Comparison of ENCODE assay signal across 8 mouse cellular contexts in the genomic region with DNA sequence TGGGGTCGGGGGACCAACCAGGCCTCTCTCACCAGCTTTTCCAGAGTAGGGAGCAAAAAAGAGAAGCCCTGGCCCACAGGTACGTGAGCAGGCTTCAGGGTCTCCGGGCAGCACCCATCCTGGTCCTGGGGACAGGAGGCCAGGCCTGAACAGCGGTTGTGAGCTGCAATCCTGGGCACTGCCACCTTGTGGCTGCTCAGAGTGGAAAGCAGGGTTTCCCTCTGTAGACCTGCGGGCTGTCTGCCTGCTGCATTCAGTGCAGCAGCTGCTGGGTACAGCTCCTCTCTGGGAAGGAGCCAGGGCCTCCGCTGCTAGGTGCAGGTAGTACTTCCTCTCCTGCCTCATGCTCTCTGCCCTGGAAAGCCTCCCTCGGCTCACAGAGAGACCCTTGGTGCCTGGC. TPM values are rescaled to one million over a fixed set of nuclear protein-coding genes. Genes with fewer than 3 reads are reported as not detected.
DNase-seq lines count a peak whose midpoint lies in the region; ATAC-seq lines count a peak whose summit lies in the region.
"Had no signal": no experiment of that assay in that cellular context is flagged by ENCODE, and none has a peak within 500 bp of the region (broad histone marks: within the 10 kb centered on the region; RNA-seq: fewer than 3 reads in every experiment).

No protein-coding gene starts in this region.

- DNase-seq in left cerebral cortex, adult 18-20 months (ENCODE audit: low spot score in 2 of 2): peak; percentile 44 to 55
- DNase-seq in left cerebral cortex, adult 9 months (ENCODE audit: low spot score in 2 of 2): no peak
- peak; percentile 80 for DNase-seq in ZHBTc4 (ENCODE audit: low read depth, low spot score)
- DNase-seq in embryonic facial prominence, embryonic 11.5 days (ENCODE audit: low spot score): peak; percentile 71
- DNase-seq in left cerebral cortex, postnatal 10 days (ENCODE audit: extremely low spot score in 1 of 2, low spot score in 2 of 2): peak; percentile 37 to 61
- no peak for DNase-seq in natural killer cell, adult 2 months (ENCODE audit: low spot score in 2 of 2)

- peak overlapping the region; percentile 47; the same call in 1 of the 2 replicates for H3K27ac ChIP-seq in embryonic facial prominence, embryonic 11.5 days (replicated peaks; ENCODE audit: low read depth, low read length)
- no peak overlapping the region for H3K27ac ChIP-seq in neural tube, embryonic 15.5 days (replicated peaks)

- no peak overlapping the region for H3K4me2 ChIP-seq in embryonic facial prominence, embryonic 11.5 days (ENCODE audit: low read depth, low read length)
- no peak overlapping the region for H3K4me2 ChIP-seq in neural tube, embryonic 15.5 days

- H3K36me3 ChIP-seq in embryonic facial prominence, embryonic 11.5 days (replicated peaks; ENCODE audit: control insufficient read depth, insufficient read depth, low read depth, low read length): no peaks in the 10 kb centered on the region; the same call in 1 of the 2 replicates
- H3K36me3 ChIP-seq in neural tube, embryonic 15.5 days: peaks cover 42% of the 10 kb centered on the region

- 48% methylated on average over 7 of the region's 7 CpGs for WGBS in embryonic facial prominence, embryonic 11.5 days
- 54% methylated on average over 7 of the region's 7 CpGs for WGBS in neural tube, embryonic 15.5 days

- H3K9ac ChIP-seq in embryonic facial prominence, embryonic 11.5 days (replicated peaks; ENCODE audit: low read length): peak overlapping the region; percentile 13; the same call in 1 of the 2 replicates
- H3K9ac ChIP-seq in neural tube, embryonic 15.5 days (replicated peaks): no peak overlapping the region

- H3K9me3 ChIP-seq in embryonic facial prominence, embryonic 11.5 days (replicated peaks; ENCODE audit: control insufficient read depth, low read length): no peaks in the 10 kb centered on the region
- no peaks in the 10 kb centered on the region for H3K9me3 ChIP-seq in neural tube, embryonic 15.5 days (replicated peaks)

- intact Hi-C loops in left cerebral cortex, postnatal 10 days (cut with DNase I): no loop called here

- no peak for ATAC-seq in embryonic facial prominence, embryonic 11.5 days (replicated peaks; ENCODE audit: insufficient number of reproducible peaks, low FRiP score, low TSS enrichment, low read depth)
- ATAC-seq in neural tube, embryonic 15.5 days (ENCODE audit: low FRiP score): peak; percentile 59

- peaks cover 9% of the 10 kb centered on the region for H3K4me1 ChIP-seq in embryonic facial prominence, embryonic 11.5 days (ENCODE audit: control insufficient read depth, insufficient read depth, low read length)
- no peaks in the 10 kb centered on the region for H3K4me1 ChIP-seq in neural tube, embryonic 15.5 days

- H3K4me3 ChIP-seq in embryonic facial prominence, embryonic 11.5 days (ENCODE audit: low read depth, low read length): no peak overlapping the region
- H3K4me3 ChIP-seq in neural tube, embryonic 15.5 days (replicated peaks): no peak overlapping the region
- H3K4me3 ChIP-seq: myocyte had no signal

- no peaks in the 10 kb centered on the region for H3K27me3 ChIP-seq in embryonic facial prominence, embryonic 11.5 days (ENCODE audit: control insufficient read depth, insufficient read depth, low read length)
- H3K27me3 ChIP-seq in neural tube, embryonic 15.5 days (replicated peaks): no peaks in the 10 kb centered on the region

RNA-seq across cellular contexts. Expression of a gene that starts 19.0 kb away (rescaled TPM):
- 1 to 10 TPM in 1 of 2 experiments, under 1 TPM in 1; 0.68 to 1.1 TPM for total RNA-seq in left cerebral cortex, adult 18-20 months (2021)
- polyA plus RNA-seq in embryonic facial prominence, embryonic 11.5 days (2014; fragmentation: Nextera tagmentation; extraction: Ambion mirVana): 1.1 and 1.3 TPM in 2 replicates
- total RNA-seq in left cerebral cortex, postnatal 10 days (2021): 1 to 10 TPM; 1.6 to 2.4 TPM
- polyA plus RNA-seq in neural tube, embryonic 15.5 days (2015; fragmentation: Nextera tagmentation; extraction: Ambion mirVana): 1.4 and 1.8 TPM in 2 replicates
- polyA plus RNA-seq: myocyte had no signal

Comparison
In these comparisons a context has a peak if more than half of its experiments do, and no peak if none do; other contexts are left out.
1. DNase-seq: peak in left cerebral cortex, adult 18-20 months (2 of 2), ZHBTc4 (single experiment), embryonic facial prominence, embryonic 11.5 days (single experiment) and left cerebral cortex, postnatal 10 days (2 of 2); none in left cerebral cortex, adult 9 months (0 of 2) and natural killer cell, adult 2 months (0 of 2).